Mouse (Mus musculus) forebrain, embryonic 15.5 days (tissue): ENCODE data around the gene Acsf2. TPM values are rescaled to one million over a fixed set of nuclear protein-coding genes. Genes with fewer than 3 reads are reported as not detected.

ENCODE experiments used
- ATAC-seq: fragments of 200-750 bp; cut with Nextera tagmentation; replicated peaks from 2 replicates; pipeline ENCODE4 v1.8.0; 2017; ENCODE audit warnings: mild to moderate bottlenecking, moderate TSS enrichment, moderate library complexity
- H3K27ac ChIP-seq: fragments of 300-500 bp; sonication (generic); replicated peaks from 2 replicates; pipeline ENCODE4 v1.5.1; 2015; ENCODE audit warnings: mild to moderate bottlenecking, inconsistent platforms
- H3K27me3 ChIP-seq: fragments of 300-500 bp; sonication (generic); 2 replicates; pipeline ENCODE4 v1.6.1; 2015; ENCODE audit warnings: inconsistent platforms
- H3K36me3 ChIP-seq: fragments of 300-500 bp; sonication (generic); 2 replicates; pipeline ENCODE4 v1.6.1; 2015; ENCODE audit warnings: mild to moderate bottlenecking, inconsistent platforms
- H3K4me1 ChIP-seq: fragments of 300-500 bp; sonication (generic); 2 replicates; pipeline ENCODE4 v1.6.1; 2015; ENCODE audit warnings: inconsistent platforms
- H3K4me2 ChIP-seq: fragments of 300-500 bp; sonication (generic); replicated peaks from 2 replicates; pipeline ENCODE4 v1.6.1; 2015; ENCODE audit warnings: mild to moderate bottlenecking, inconsistent platforms
- H3K4me3 ChIP-seq: fragments of 300-500 bp; sonication (generic); 2 replicates; pipeline ENCODE4 v1.5.1; 2015; ENCODE audit warnings: mild to moderate bottlenecking, inconsistent platforms
- H3K9ac ChIP-seq: fragments of 300-500 bp; sonication (generic); replicated peaks from 2 replicates; pipeline ENCODE4 v1.6.1; 2015; ENCODE audit warnings: mild to moderate bottlenecking, inconsistent platforms
- H3K9me3 ChIP-seq: fragments of 300-500 bp; sonication (generic); 2 replicates; pipeline ENCODE4 v1.6.1; 2016; ENCODE audit warnings: inconsistent platforms
- WGBS: fragments of 180-500 bp; shearing (Covaris S2); methylation state at CpG from one replicate; pipeline ENCODE4 v1.1.7; 2015; ENCODE audit warnings: mixed read lengths; 5-methylcytosine and 5-hydroxymethylcytosine counted together
- polyA plus RNA-seq: library from polyadenylated mRNA; unstranded; fragments of >200 nt; fragmentation: Nextera tagmentation; extraction: Ambion mirVana; gene quantifications from 2 replicates; pipeline ENCODE4 v1.2.1, GENCODE M21; 2015

The Acsf2 gene
- polyA plus RNA-seq, 1 experiment from 2014 or later, result 1.0 TPM

GRCm38 (mm10) chr11:94542400-94542799 is 59.3 kb downstream of the Acsf2 start:
- Histone ChIP-seq H3K9ac (no peak overlapping the region), H3K4me3 (no peak overlapping the region), H3K4me1 (no peaks in the 10 kb centered on the region), H3K4me2 (no peak overlapping the region), H3K27me3 (no peaks in the 10 kb centered on the region), H3K36me3 (no peaks in the 10 kb centered on the region; the same call in 1 of the 2 replicates), H3K27ac (no peak overlapping the region), H3K9me3 (no peaks in the 10 kb centered on the region)
- WGBS, result 91% methylated on average over 4 of the region's 4 CpGs
- ATAC-seq, result no peak

- Histone ChIP-seq H3K4me2 (no peak overlapping the region), H3K4me1 (no peaks in the 10 kb centered on the region), H3K36me3 (no peaks in the 10 kb centered on the region; the same call in 1 of the 2 replicates), H3K9ac (no peak overlapping the region), H3K4me3 (no peak overlapping the region), H3K27me3 (no peaks in the 10 kb centered on the region), H3K27ac (no peak overlapping the region), H3K9me3 (no peaks in the 10 kb centered on the region)
- WGBS, result 78% methylated on average over 7 of the region's 7 CpGs
- no peak for ATAC-seq
Measured at GRCm38 (mm10) chr11:94539761-94540160, 61.9 kb downstream of the Acsf2 start.

- 71% methylated on average over 8 of the region's 8 CpGs for WGBS
- Histone ChIP-seq H3K4me3 (no peak overlapping the region), H3K27me3 (no peaks in the 10 kb centered on the region)
Measured at GRCm38 (mm10) chr11:94538733-94539292, 62.9 kb downstream of the Acsf2 start.

DNA sequence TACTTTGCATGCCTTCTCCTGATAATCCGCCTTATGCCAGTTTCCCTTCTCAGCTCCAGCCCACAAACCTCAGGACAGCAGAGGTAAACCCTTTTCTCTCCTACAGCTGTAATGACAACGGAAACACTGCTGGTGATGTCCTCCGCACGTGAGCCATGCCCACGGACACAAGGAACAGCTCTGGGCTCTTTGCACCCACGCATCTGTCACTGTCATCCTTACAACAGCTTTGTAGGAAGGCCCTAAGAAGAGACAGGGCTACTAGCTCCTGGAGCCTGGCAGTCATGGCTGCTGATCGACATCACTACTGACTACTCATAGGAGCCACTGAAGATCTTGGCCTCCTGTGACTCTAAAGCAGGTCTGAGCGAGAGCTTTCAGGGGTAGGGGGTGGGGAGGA is 68.5 kb downstream of the Acsf2 start:
- no peak overlapping the region for H3K9ac ChIP-seq
- WGBS, result 86% methylated on average over 8 of the region's 8 CpGs
- H3K9me3 ChIP-seq, result no peaks in the 10 kb centered on the region
- no peak overlapping the region for H3K4me2 ChIP-seq
- no peaks in the 10 kb centered on the region for H3K4me1 ChIP-seq
- H3K4me3 ChIP-seq, result no peak overlapping the region
- ATAC-seq, result no peak
- no peaks in the 10 kb centered on the region for H3K27me3 ChIP-seq
- H3K36me3 ChIP-seq, result no peaks in the 10 kb centered on the region
- no peak overlapping the region for H3K27ac ChIP-seq

More at GRCm38 (mm10) chr11:94538733-94539292, 62.9 kb downstream of the Acsf2 start:
- H3K27ac ChIP-seq, result no peak overlapping the region
- no peak for ATAC-seq
- no peaks in the 10 kb centered on the region for H3K4me1 ChIP-seq
- H3K9ac ChIP-seq, result no peak overlapping the region
- no peak overlapping the region for H3K4me2 ChIP-seq
- H3K36me3 ChIP-seq, result no peaks in the 10 kb centered on the region; the same call in 1 of the 2 replicates
- no peaks in the 10 kb centered on the region for H3K9me3 ChIP-seq

DNA sequence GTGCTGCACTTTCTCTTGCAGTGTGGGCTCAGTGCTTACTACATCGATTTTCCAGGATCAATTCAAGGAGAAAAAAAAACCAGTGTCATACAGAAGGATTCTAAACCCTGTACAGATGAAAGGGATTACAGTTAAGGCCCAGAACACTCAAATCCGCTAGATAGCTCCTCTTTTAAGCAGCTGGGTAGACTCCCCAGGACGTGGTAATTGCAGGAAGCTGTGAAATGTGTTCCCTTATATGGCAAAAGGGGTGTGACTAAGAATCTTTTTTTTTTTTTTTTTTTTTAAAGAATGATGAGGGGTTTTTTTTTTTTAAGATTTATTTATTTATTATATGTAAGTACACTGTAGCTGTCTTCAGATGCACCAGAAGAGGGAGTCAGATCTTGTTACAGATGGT is 72.8 kb downstream of the Acsf2 start:
- 31% methylated on average over 3 of the region's 3 CpGs for WGBS
- Histone ChIP-seq H3K4me3 (no peak overlapping the region), H3K36me3 (no peaks in the 10 kb centered on the region), H3K9ac (no peak overlapping the region), H3K4me2 (no peak overlapping the region), H3K27me3 (no peaks in the 10 kb centered on the region), H3K4me1 (no peaks in the 10 kb centered on the region), H3K9me3 (no peaks in the 10 kb centered on the region), H3K27ac (no peak overlapping the region)
- no peak for ATAC-seq

- Histone ChIP-seq H3K4me2 (no peak overlapping the region), H3K9ac (no peak overlapping the region), H3K27me3 (no peaks in the 10 kb centered on the region), H3K9me3 (no peaks in the 10 kb centered on the region), H3K4me1 (peaks cover 4% of the 10 kb centered on the region), H3K4me3 (no peak overlapping the region), H3K27ac (no peak overlapping the region), H3K36me3 (no peaks in the 10 kb centered on the region)
- 64% methylated on average over 9 of the region's 9 CpGs for WGBS
- ATAC-seq, result no peak
Measured at GRCm38 (mm10) chr11:94526171-94526879, 75.3 kb downstream of the Acsf2 start.

GRCm38 (mm10) chr11:94521219-94521843 is 80.3 kb downstream of the Acsf2 start, which contains the start of gene Mycbpap:
Gene Mycbpap, minus strand, starts transcription at chr11:94521742.
- Histone ChIP-seq H3K4me1 (peaks cover 8% of the 10 kb centered on the region), H3K4me2 (peak within 1 kb of the TSS; percentile 93), H3K4me3 (peak within 1 kb of the TSS; percentile 48), H3K9me3 (no peaks in the 10 kb centered on the region), H3K27ac (no peak within 1 kb of the TSS), H3K36me3 (no peaks in the 10 kb centered on the region), H3K9ac (peak within 1 kb of the TSS; percentile 49), H3K27me3 (no peaks in the 10 kb centered on the region)
- peak; percentile 78 for ATAC-seq
- WGBS, result under 1% methylated on average over 42 of the region's 42 CpGs

GRCm38 (mm10) chr11:94513452-94513851 is 88.2 kb downstream of the Acsf2 start:
- WGBS, result 67% methylated on average over 9 of the region's 9 CpGs
- Histone ChIP-seq H3K4me3 (no peak overlapping the region), H3K9me3 (no peaks in the 10 kb centered on the region), H3K36me3 (no peaks in the 10 kb centered on the region), H3K27me3 (no peaks in the 10 kb centered on the region), H3K27ac (no peak overlapping the region), H3K4me2 (no peak overlapping the region), H3K4me1 (no peaks in the 10 kb centered on the region), H3K9ac (no peak overlapping the region)
- ATAC-seq, result no peak

DNA sequence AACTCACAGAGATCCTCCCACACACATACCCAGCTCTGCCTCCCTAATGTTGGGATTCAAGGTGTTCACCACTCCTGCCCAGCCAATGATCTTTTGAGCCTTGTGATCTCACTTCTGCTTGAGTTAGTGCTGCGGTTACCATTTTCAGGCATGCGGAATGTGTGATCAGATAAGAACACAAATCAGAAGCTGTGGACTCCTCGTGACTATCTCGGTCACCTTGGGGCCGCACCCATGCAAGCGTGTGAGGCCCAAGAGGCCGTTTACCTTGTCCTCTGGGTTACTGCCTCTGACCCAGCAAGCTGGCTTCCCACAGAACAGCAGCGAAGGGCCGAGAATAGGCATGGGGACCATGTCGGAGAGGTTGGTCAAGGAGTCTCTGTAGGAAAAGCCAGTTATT is 92.7 kb downstream of the Acsf2 start:
- Histone ChIP-seq H3K36me3 (no peaks in the 10 kb centered on the region), H3K4me3 (no peak overlapping the region), H3K27me3 (no peaks in the 10 kb centered on the region), H3K4me2 (no peak overlapping the region), H3K9me3 (no peaks in the 10 kb centered on the region), H3K4me1 (no peaks in the 10 kb centered on the region), H3K9ac (no peak overlapping the region), H3K27ac (no peak overlapping the region)
- WGBS, result 91% methylated on average over 10 of the region's 10 CpGs
- no peak for ATAC-seq

Other genes with a start within 250 kb of the Acsf2 start
- gene Abcc3, start 208.9 kb downstream of the Acsf2 start, polyA plus RNA-seq, result 0.60 and 0.66 TPM in 2 replicates
- gene Cacna1g, start 127.7 kb downstream of the Acsf2 start, polyA plus RNA-seq, result 6.8 and 9.2 TPM in 2 replicates
- 0.38 and 0.86 TPM in 2 replicates for gene Spata20, start 115.7 kb downstream of the Acsf2 start, polyA plus RNA-seq
- gene Epn3, start 101.9 kb downstream of the Acsf2 start, polyA plus RNA-seq, result 0.66 and 0.75 TPM in 2 replicates
- gene Mycbpap, start 80.1 kb downstream of the Acsf2 start, polyA plus RNA-seq, result 1.7 and 2.7 TPM in 2 replicates
- 5.7 and 6.1 TPM in 2 replicates for gene Rsad1, start 52.6 kb downstream of the Acsf2 start, polyA plus RNA-seq
- 0.14 and 0.17 TPM in 2 replicates for gene Chad, start 36.8 kb downstream of the Acsf2 start, polyA plus RNA-seq
- gene Lrrc59, start 27.9 kb upstream of the Acsf2 start, polyA plus RNA-seq, result 160 and 164 TPM in 2 replicates
- 123 and 127 TPM in 2 replicates for gene Mrpl27, start 51.9 kb upstream of the Acsf2 start, polyA plus RNA-seq
- 9.7 and 11.2 TPM in 2 replicates for gene Eme1, start 52.1 kb upstream of the Acsf2 start, polyA plus RNA-seq
- gene Xylt2, start 75.6 kb upstream of the Acsf2 start, polyA plus RNA-seq, result 9.3 and 11.7 TPM in 2 replicates
- not detected in 2 replicates for gene Gm11541, start 102.6 kb upstream of the Acsf2 start, polyA plus RNA-seq
- gene Cdc34b, start 139.9 kb upstream of the Acsf2 start, polyA plus RNA-seq, result 0.15 TPM in 1 of 2 replicates, not detected in the other
- 0.13 TPM in 1 of 2 replicates, not detected in the other for gene Tmem92, start 180.8 kb upstream of the Acsf2 start, polyA plus RNA-seq